Mouse (Mus musculus) heart, postnatal 0 days (tissue): Measurements from ENCODE around the gene Sema6d. TPM values are rescaled to one million over a fixed set of nuclear protein-coding genes. Genes with fewer than 3 reads are reported as not detected.

Experiments
- ATAC-seq: fragments of 200-750 bp; cut with Nextera tagmentation; 2 replicates; pipeline ENCODE4 v1.8.0; 2017; ENCODE audit warnings: low read depth, moderate number of reproducible peaks, moderate library complexity; ENCODE audit not compliant: insufficient read depth
- DNase-seq: peaks from one replicate; pipeline ENCODE4 v3.0.0-alpha.2; 2016; ENCODE audit warnings: low spot score
- H3K27ac ChIP-seq: fragments of 300-500 bp; sonication (generic); 2 replicates; pipeline ENCODE4 v1.5.1; 2014; ENCODE audit warnings: low read depth, mild to moderate bottlenecking
- H3K27me3 ChIP-seq: fragments of 300-500 bp; sonication (generic); 2 replicates; pipeline ENCODE4 v1.6.1; 2014; ENCODE audit warnings: low read length, mixed read lengths; ENCODE audit not compliant: control insufficient read depth, insufficient read depth
- H3K36me3 ChIP-seq: fragments of 300-500 bp; sonication (generic); replicated peaks from 2 replicates; pipeline ENCODE4 v1.6.1; 2014; ENCODE audit warnings: low read length, mixed read lengths; ENCODE audit not compliant: control insufficient read depth, insufficient read depth
- H3K4me1 ChIP-seq: fragments of 300-500 bp; sonication (generic); 2 replicates; pipeline ENCODE4 v1.6.1; 2014; ENCODE audit warnings: antibody characterized with exemption; ENCODE audit not compliant: control insufficient read depth, insufficient read depth
- H3K4me2 ChIP-seq: fragments of 300-500 bp; sonication (generic); 2 replicates; pipeline ENCODE4 v1.6.1; 2014; ENCODE audit warnings: low read depth, mild to moderate bottlenecking, low read length, moderate library complexity
- H3K4me3 ChIP-seq: fragments of 300-500 bp; sonication (generic); 2 replicates; pipeline ENCODE4 v1.5.1; 2014; ENCODE audit warnings: low read depth, low read length
- H3K9ac ChIP-seq: fragments of 300-500 bp; sonication (generic); replicated peaks from 2 replicates; pipeline ENCODE4 v1.6.1; 2014; ENCODE audit warnings: low read depth, low read length, mixed read lengths
- H3K9me3 ChIP-seq: fragments of 300-500 bp; sonication (generic); replicated peaks from 2 replicates; pipeline ENCODE4 v1.6.1; 2016; ENCODE audit warnings: low read length; ENCODE audit not compliant: control insufficient read depth
- CTCF ChIP-seq: IDR thresholded peaks from 2 replicates; pipeline ENCODE4 v1.5.1; 2016; ENCODE audit warnings: antibody characterized with exemption, control low read depth, low read depth
- EP300 ChIP-seq: IDR thresholded peaks from 2 replicates; pipeline ENCODE4 v1.6.1; 2016; ENCODE audit warnings: antibody characterized with exemption, low read depth
- WGBS: fragments of 180-500 bp; shearing (Covaris S2); extraction: QIAGEN DNeasy Blood & Tissue Kit; methylation state at CpG from one replicate; pipeline ENCODE4 v1.1.7; 2014; 5-methylcytosine and 5-hydroxymethylcytosine counted together
- polyA plus RNA-seq: library from polyadenylated mRNA; unstranded; fragments of >200 nt; fragmentation: Nextera tagmentation; extraction: Ambion mirVana; gene quantifications from 2 replicates; pipeline ENCODE4 v1.2.1, GENCODE M21; 2015
- total RNA-seq: library from RNA; depleted of rRNA; stranded (reverse); fragments of >200 nt; gene quantifications from 2 replicates; pipeline ENCODE4 v1.2.3, GENCODE M21; 2014; ENCODE audit warnings: low replicate concordance

Sema6d gene
- total and polyA plus RNA-seq, 2 experiments from 2014 or later: 8.7 to 28.8 TPM

DNA sequence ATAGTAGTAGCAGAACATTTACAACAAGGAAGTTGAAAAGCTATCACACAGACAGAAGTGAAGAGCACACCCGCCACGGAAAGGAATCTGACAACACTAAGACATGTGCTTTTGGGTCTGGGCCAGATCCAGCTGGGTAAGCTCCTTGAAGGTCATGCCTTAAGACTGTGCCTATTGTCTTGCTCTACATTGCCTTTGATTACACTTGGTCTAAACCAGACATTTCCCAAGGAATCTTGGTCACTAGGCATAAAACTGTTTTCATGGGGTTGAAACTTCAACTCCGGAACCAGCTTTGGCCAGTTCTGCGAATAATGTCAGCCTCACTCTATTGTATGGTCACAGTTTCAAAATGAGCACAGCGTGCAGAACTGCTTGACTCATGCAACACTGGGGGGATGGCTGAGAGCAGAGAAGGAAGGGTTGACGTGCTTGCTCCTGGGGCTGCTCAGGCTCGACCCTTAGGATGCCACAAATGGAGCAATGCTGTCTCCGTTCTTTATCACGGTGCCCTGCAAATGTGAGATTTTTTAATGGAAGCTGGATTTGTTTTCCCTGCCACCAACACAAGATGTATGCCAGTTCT lies 145.0 kb downstream of the Sema6d start:
- Histone ChIP-seq H3K4me1 (no peaks in the 10 kb centered on the region), H3K4me2 (no peak overlapping the region), H3K4me3 (no peak overlapping the region), H3K9ac (no peak overlapping the region), H3K27ac (no peak overlapping the region), H3K36me3 (no peaks in the 10 kb centered on the region), H3K9me3 (no peaks in the 10 kb centered on the region), H3K27me3 (no peaks in the 10 kb centered on the region)
- TF ChIP-seq EP300: no peak
- no peak for TF ChIP-seq CTCF
- ATAC-seq (no peak), DNase-seq (no peak)
- 66% methylated on average over 9 of the region's 9 CpGs for WGBS

DNA sequence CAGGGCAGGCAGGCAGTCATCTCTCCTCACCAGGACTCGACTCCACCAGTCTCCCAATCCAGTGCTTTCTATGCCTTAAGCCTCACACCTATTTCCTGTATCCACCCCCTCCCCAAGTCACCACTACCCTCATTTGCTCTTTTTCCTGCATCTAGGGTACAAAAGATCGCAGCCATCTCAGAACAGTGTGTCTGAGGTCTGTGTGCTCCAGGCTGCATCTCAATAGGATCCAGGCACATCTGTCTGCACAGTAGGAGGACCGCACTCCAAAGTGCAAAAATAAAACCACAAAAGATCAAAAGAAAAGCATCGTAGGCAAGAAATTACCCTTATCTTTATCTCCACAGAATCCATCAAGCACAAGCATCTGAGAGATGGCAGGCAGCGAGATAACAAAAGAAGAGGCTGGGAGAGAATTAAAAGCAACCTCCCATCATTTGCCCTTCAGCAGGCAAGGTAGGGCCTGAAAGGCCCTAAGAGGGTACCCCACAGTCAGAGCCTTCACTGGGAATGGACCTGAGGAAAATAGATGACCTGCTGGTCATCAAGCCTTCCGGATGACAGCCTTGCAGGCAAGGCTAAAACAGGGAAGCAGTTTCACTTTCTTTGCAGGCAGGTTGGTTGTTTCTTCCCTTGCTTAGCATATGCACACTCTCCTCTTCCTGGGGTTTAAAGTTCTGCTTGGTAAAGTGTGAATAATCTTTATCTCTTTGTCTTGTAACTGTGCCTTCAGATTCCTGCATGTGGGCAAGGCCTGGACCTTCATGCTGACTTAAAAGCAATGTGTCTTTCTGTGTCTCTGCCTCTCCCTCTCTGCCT lies 145.7 kb downstream of the Sema6d start:
- no peak for ATAC-seq
- H3K9me3 ChIP-seq: no peaks in the 10 kb centered on the region
- no peaks in the 10 kb centered on the region for H3K36me3 ChIP-seq
- H3K4me2 ChIP-seq: no peak overlapping the region
- no peaks in the 10 kb centered on the region for H3K4me1 ChIP-seq
- no peaks in the 10 kb centered on the region for H3K27me3 ChIP-seq
- TF ChIP-seq CTCF: no peak
- TF ChIP-seq EP300: no peak
- H3K9ac ChIP-seq: no peak overlapping the region
- no peak overlapping the region for H3K27ac ChIP-seq
- no peak overlapping the region for H3K4me3 ChIP-seq
- DNase-seq: no peak
- WGBS: 54% methylated on average over 6 of the region's 6 CpGs

DNA sequence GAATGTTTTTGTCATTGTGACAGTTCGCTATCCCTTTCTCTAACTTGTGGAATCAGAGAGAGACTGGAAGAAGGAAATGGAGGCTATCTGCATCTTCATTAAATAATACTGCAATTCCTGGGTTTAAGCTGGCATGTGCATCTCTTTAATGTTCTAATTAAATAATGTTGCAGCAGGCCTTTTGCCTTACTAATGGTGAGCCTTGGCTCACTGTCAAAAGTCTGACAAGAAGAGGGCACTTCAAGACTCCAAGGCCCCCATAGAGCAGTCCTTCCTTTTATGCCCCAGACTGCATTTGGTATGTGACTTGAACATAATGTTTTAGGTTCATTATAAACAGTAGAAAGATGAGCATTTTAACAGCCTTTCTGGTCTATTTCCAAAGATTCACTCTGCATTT lies 147.1 kb downstream of the Sema6d start:
- no peak for ATAC-seq
- Histone ChIP-seq H3K9me3 (no peaks in the 10 kb centered on the region), H3K4me1 (no peaks in the 10 kb centered on the region), H3K4me2 (no peak overlapping the region), H3K36me3 (no peaks in the 10 kb centered on the region), H3K9ac (no peak overlapping the region), H3K27me3 (no peaks in the 10 kb centered on the region), H3K27ac (no peak overlapping the region), H3K4me3 (no peak overlapping the region)
- no peak for DNase-seq
- WGBS: 97% methylated on average over 1 of the region's 1 CpGs
- no peak for TF ChIP-seq CTCF
- no peak for TF ChIP-seq EP300

DNA sequence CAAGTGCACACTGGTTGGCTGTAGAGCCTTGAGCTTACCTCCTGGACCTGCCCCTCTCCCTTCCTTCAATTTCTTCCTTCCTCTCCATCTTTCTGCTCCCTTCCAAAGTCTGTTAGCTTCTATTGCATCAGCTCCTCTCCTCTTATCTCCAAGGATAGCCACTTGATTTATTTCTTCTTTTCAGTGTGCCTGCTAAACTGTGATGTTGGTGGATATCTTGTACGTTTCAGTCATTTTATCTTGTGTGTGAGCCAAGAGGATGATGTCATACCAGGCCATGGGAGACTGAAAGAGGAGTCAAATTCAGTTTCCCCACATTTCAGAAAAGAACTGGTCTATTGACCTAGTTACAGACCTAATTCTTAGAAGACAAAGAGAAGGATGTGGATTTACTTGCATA lies 153.8 kb downstream of the Sema6d start:
- Histone ChIP-seq H3K4me1 (0 out of 2 replicates have a peak, but pooled peaks cover 5% of the 10 kb centered on the region), H3K9ac (no peak overlapping the region), H3K27me3 (no peaks in the 10 kb centered on the region), H3K27ac (no peak overlapping the region), H3K4me3 (no peak overlapping the region), H3K4me2 (no peak overlapping the region), H3K36me3 (no peaks in the 10 kb centered on the region), H3K9me3 (no peaks in the 10 kb centered on the region)
- WGBS: 25% methylated on average over 1 of the region's 1 CpGs
- DNase-seq: no peak
- no peak for ATAC-seq
- TF ChIP-seq EP300: no peak
- TF ChIP-seq CTCF: no peak

DNA sequence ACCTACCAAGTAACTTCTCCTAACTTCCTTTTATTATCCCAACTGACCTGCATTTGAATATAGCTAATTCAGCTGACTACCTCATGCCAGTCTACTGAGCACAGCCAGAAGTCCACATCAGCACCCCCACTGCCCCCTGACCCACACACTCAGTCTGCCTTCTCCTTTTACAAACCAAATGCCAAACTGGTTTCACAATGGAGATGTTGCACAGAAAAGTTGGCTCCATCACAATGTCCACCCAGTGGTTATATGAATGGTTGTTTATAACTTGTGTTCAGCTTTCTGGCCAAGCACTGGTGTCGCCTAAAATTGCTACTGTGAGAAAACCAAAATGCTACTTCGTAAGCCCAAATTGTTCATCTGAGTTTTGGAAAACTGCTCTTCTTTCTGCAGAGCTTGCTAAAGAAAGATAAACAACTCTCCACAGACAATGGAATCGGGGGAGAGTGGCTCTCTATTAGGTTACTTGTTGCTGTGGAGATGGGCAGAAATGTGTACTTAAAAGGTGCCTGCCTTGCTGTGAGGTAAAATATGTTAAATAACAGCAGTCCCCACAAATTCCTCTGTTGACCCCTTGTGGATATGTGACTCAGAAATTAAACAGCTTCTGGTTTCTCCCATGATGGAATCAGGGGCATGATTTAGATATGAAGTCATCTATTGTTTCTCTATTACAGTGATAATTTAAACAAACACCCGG lies 154.9 kb downstream of the Sema6d start:
- Histone ChIP-seq H3K9me3 (no peaks in the 10 kb centered on the region), H3K4me2 (no peak overlapping the region), H3K36me3 (no peaks in the 10 kb centered on the region), H3K27ac (no peak overlapping the region), H3K4me1 (0 out of 2 replicates have a peak, but pooled peaks cover 5% of the 10 kb centered on the region), H3K27me3 (no peaks in the 10 kb centered on the region), H3K9ac (no peak overlapping the region), H3K4me3 (no peak overlapping the region)
- ATAC-seq: no peak
- 67% methylated on average over 4 of the region's 4 CpGs for WGBS
- DNase-seq: peak; percentile 8
- no peak for TF ChIP-seq CTCF
